Mouse (Mus musculus): ENCODE measurements at regions not wholly inside any gene's neighbourhood (a gene's known extent, or its start where the extent isn't known, plus 50 kb on each side); places are given as distances from the start of the nearest gene placed in this dataset.
A peak's percentile ranks its signal among the peaks of the same experiment; 100 is the strongest.

GRCm38 (mm10) chr9:98697155-98697554 is 95.7 kb upstream of the Mrps22 start:
- intact Hi-C loops (cut with DNase I; ENCODE audit: low total_unique reads) = no loop called here
- no peak for DNase-seq

GRCm38 (mm10) chr9:98695035-98695434 is 93.6 kb upstream of the Mrps22 start:
- DNase-seq = no peak
- intact Hi-C loops (cut with DNase I; ENCODE audit: low total_unique reads) = no loop called here

- intact Hi-C loops (cut with DNase I; ENCODE audit: low total_unique reads) = no loop called here
- DNase-seq = peak; percentile 87
Observed at GRCm38 (mm10) chr9:98690839-98691516, 89.5 kb upstream of the Mrps22 start.

- no peak for DNase-seq
Observed at GRCm38 (mm10) chr9:98685548-98685947, 84.1 kb upstream of the Mrps22 start.

GRCm38 (mm10) chr9:98684336-98684735 is 82.9 kb upstream of the Mrps22 start:
- intact Hi-C loops (cut with DNase I; ENCODE audit: low total_unique reads) = no loop called here
- DNase-seq = no peak

More at GRCm38 (mm10) chr9:98685548-98685947, 84.1 kb upstream of the Mrps22 start:
- intact Hi-C loops (cut with DNase I; ENCODE audit: low total_unique reads) = no loop called here

GRCm38 (mm10) chr9:98675612-98676011 is 74.2 kb upstream of the Mrps22 start:
- intact Hi-C loops (cut with DNase I; ENCODE audit: low total_unique reads) = no loop called here
- no peak for DNase-seq

- intact Hi-C loops (cut with DNase I; ENCODE audit: low total_unique reads) = no loop called here
- no peak for DNase-seq
Observed at GRCm38 (mm10) chr9:98673461-98674114, 72.1 kb upstream of the Mrps22 start.

GRCm38 (mm10) chr9:98672361-98672760 is 70.9 kb upstream of the Mrps22 start:
- intact Hi-C loops (cut with DNase I; ENCODE audit: low total_unique reads) = no loop called here

GRCm38 (mm10) chr9:98668423-98669330 is 67.2 kb upstream of the Mrps22 start:
- intact Hi-C loops (cut with DNase I; ENCODE audit: low total_unique reads) = no loop called here
- DNase-seq = no peak

More at GRCm38 (mm10) chr9:98672361-98672760, 70.9 kb upstream of the Mrps22 start:
- DNase-seq = peak; percentile 1

- DNase-seq = no peak
- intact Hi-C loops (cut with DNase I; ENCODE audit: low total_unique reads) = no loop called here
Observed at GRCm38 (mm10) chr9:98667072-98667471, 65.6 kb upstream of the Mrps22 start.

- no peak for DNase-seq
- intact Hi-C loops (cut with DNase I; ENCODE audit: low total_unique reads) = no loop called here
Observed at GRCm38 (mm10) chr9:98663011-98663410, 61.6 kb upstream of the Mrps22 start.

- intact Hi-C loops (cut with DNase I; ENCODE audit: low total_unique reads) = no loop called here
Observed at GRCm38 (mm10) chr9:98651681-98652080, 50.2 kb upstream of the Mrps22 start.

More at GRCm38 (mm10) chr9:98651681-98652080, 50.2 kb upstream of the Mrps22 start:
- DNase-seq = no peak

All from gastrocnemius, postnatal 14 days (tissue).